ENCODE assay signal across 10 mouse cellular contexts in genomic region chr10:93288336-93288735, GRCm38 (mm10). TPM values are rescaled to one million over a fixed set of nuclear protein-coding genes. Genes with fewer than 3 reads are reported as not detected.
DNase-seq lines count a peak whose midpoint lies in the region; ATAC-seq and TF ChIP-seq lines count a peak whose summit lies in the region.
"Had no signal": no experiment of that assay in that cellular context is flagged by ENCODE, and none has a peak within 500 bp of the region (broad histone marks: within the 10 kb centered on the region; RNA-seq: fewer than 3 reads in every experiment).

No protein-coding gene starts in this region.

- TF ChIP-seq CTCF in kidney, adult 2 months (conservative IDR thresholded peaks at IDR 0.05; ENCODE audit: insufficient read depth, insufficient read length, low read depth, low read length) = no peak
- TF ChIP-seq CTCF in thymus, adult 2 months (IDR thresholded peaks at IDR 0.05; ENCODE audit: borderline replicate concordance, control insufficient read depth, extremely low read depth, insufficient read depth, low read length, poor library complexity) = no peak

- no peaks in the 10 kb centered on the region for H3K4me1 ChIP-seq in kidney, adult 2 months (ENCODE audit: control insufficient read depth, insufficient read depth, low read length)
- peaks cover 7% of the 10 kb centered on the region for H3K4me1 ChIP-seq in thymus, adult 2 months (replicated peaks; ENCODE audit: control insufficient read depth, insufficient read depth, low read length)
- H3K4me1 ChIP-seq in intestine, embryonic 15.5 days (replicated peaks) = no peaks in the 10 kb centered on the region

- ATAC-seq in intestine, embryonic 15.5 days = no peak
- ATAC-seq: liver, embryonic 12.5 days had no signal

- WGBS in kidney, adult 2 months = 55% methylated on average over 4 of the region's 4 CpGs
- WGBS in thymus, adult 2 months = 92% methylated on average over 4 of the region's 4 CpGs
- WGBS in intestine, embryonic 15.5 days = 46% methylated on average over 4 of the region's 4 CpGs

- no peak for TF ChIP-seq POLR2A in kidney, adult 2 months (IDR thresholded peaks at IDR 0.05; ENCODE audit: low read depth, low read length)
- no peak for TF ChIP-seq POLR2A in thymus, adult 2 months (IDR thresholded peaks at IDR 0.05; ENCODE audit: control insufficient read depth, extremely low read depth, insufficient read depth, low read length, poor library complexity)

- no peaks in the 10 kb centered on the region for H3K36me3 ChIP-seq in kidney, adult 2 months (ENCODE audit: control insufficient read depth, insufficient read depth, low read length)
- H3K36me3 ChIP-seq in thymus, adult 2 months (ENCODE audit: control insufficient read depth, insufficient read depth, low read length) = peaks cover 10% of the 10 kb centered on the region; the same call in 1 of the 2 replicates
- no peaks in the 10 kb centered on the region for H3K36me3 ChIP-seq in intestine, embryonic 15.5 days
- H3K36me3 ChIP-seq: neural tube, embryonic 13.5 days had no signal

- H3K9me3 ChIP-seq in intestine, embryonic 15.5 days = no peaks in the 10 kb centered on the region
- H3K9me3 ChIP-seq: liver, embryonic 12.5 days; neural tube, embryonic 13.5 days had no signal

- peak; percentile 55 to 84 for DNase-seq in adrenal gland, adult (ENCODE audit: inconsistent age in 2 of 2, low spot score in 1 of 2)
- no peak for DNase-seq in adrenal gland, postnatal 4 days (ENCODE audit: low spot score in 2 of 2)
- peak; percentile 58 for DNase-seq in kidney, adult 2 months
- DNase-seq in kidney, adult 9 months = no peak
- peak; percentile 24 for DNase-seq in urinary bladder, postnatal 14 days (ENCODE audit: low spot score)
- DNase-seq in urinary bladder, postnatal 4 days (ENCODE audit: low spot score in 2 of 2) = no peak
- DNase-seq in thymus, adult 2 months = no peak

- no peak overlapping the region for H3K4me2 ChIP-seq in intestine, embryonic 15.5 days (replicated peaks)
- H3K4me2 ChIP-seq: liver, embryonic 12.5 days; neural tube, embryonic 13.5 days had no signal

- H3K9ac ChIP-seq in intestine, embryonic 15.5 days = no peak overlapping the region
- H3K9ac ChIP-seq: liver, embryonic 12.5 days; neural tube, embryonic 13.5 days had no signal

- H3K27me3 ChIP-seq in kidney, adult 2 months (replicated peaks; ENCODE audit: control insufficient read depth, insufficient read depth, low read length) = no peaks in the 10 kb centered on the region
- H3K27me3 ChIP-seq in thymus, adult 2 months (ENCODE audit: control insufficient read depth, insufficient read depth, low read length) = no peaks in the 10 kb centered on the region
- H3K27me3 ChIP-seq in intestine, embryonic 15.5 days (replicated peaks) = no peaks in the 10 kb centered on the region
- H3K27me3 ChIP-seq: liver, embryonic 12.5 days; neural tube, embryonic 13.5 days had no signal

- no peak overlapping the region for H3K4me3 ChIP-seq in kidney, adult 2 months (ENCODE audit: insufficient read depth, low read depth, low read length)
- H3K4me3 ChIP-seq in thymus, adult 2 months (ENCODE audit: control insufficient read depth, insufficient read depth, low read length) = no peak overlapping the region
- no peak overlapping the region for H3K4me3 ChIP-seq in intestine, embryonic 15.5 days (replicated peaks)
- H3K4me3 ChIP-seq: liver, embryonic 12.5 days; neural tube, embryonic 13.5 days had no signal

- H3K27ac ChIP-seq in kidney, adult 2 months (ENCODE audit: insufficient read depth, low read depth, low read length) = no peak overlapping the region
- no peak overlapping the region for H3K27ac ChIP-seq in thymus, adult 2 months (ENCODE audit: control insufficient read depth, insufficient read depth, low read length)
- no peak overlapping the region for H3K27ac ChIP-seq in intestine, embryonic 15.5 days
- H3K27ac ChIP-seq: liver, embryonic 12.5 days; neural tube, embryonic 13.5 days had no signal

RNA-seq across cellular contexts. Expression of gene Elk3, which starts 22.6 kb away (rescaled TPM):
- 10 to 100 TPM; 71.3 to 72.3 TPM for total RNA-seq in adrenal gland, postnatal 4 days (2021)
- 27.5 and 28.1 TPM in 2 replicates for polyA plus RNA-seq in kidney, adult 2 months (2012; rRNA removed)
- polyA plus RNA-seq in thymus, adult 2 months (2012; rRNA removed) = 47.2 and 62.7 TPM in 2 replicates
- 21.9 and 22.3 TPM in 2 replicates for polyA plus RNA-seq in intestine, embryonic 15.5 days (2015; fragmentation: Nextera tagmentation; extraction: Ambion mirVana)

Comparison
In these comparisons a context has a peak if more than half of its experiments do, and no peak if none do; other contexts are left out.
1. DNase-seq: peak in adrenal gland, adult (2 of 2), kidney, adult 2 months (single experiment) and urinary bladder, postnatal 14 days (single experiment); none in adrenal gland, postnatal 4 days (0 of 2), kidney, adult 9 months (single experiment), urinary bladder, postnatal 4 days (0 of 2) and thymus, adult 2 months (single experiment).